Mouse (Mus musculus): ENCODE data around the gene Fzd4.

Fzd4 gene

DNA sequence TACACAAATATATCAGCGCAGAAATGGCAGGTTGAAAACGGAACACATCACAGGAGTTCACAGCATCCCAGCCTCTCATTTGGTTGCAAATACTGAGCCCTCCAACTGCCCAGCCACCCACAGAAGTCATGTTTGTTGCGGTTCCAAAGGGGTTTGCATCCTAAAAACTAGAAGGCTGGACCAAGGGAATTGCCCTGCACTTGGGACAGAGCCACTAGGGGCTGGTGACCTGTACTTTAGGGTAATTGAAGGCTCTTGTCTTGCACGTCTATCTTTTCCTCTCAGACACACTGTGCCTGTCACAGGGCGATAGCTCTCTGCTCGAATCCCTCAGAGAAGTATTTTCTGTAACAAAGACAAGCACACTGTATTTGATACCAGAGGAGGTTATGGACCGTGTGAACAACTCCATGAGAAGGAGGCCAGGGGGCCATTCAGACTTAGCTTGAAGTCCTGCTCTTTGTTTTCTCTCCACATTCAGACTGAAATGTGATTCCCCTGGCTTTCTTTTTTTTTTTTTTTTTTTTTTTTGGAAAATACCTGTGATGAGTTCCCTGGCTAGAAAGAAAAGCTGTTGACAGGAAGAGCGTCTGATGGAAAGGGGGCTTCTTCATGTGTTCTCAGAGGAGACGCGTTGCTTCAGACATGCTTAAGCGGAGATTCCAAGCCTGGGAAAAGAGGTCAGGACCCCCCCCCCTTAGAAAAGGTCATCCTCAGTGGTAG lies 2.9 kb upstream of the Fzd4 start:
- DNase-seq = no peak

DNA sequence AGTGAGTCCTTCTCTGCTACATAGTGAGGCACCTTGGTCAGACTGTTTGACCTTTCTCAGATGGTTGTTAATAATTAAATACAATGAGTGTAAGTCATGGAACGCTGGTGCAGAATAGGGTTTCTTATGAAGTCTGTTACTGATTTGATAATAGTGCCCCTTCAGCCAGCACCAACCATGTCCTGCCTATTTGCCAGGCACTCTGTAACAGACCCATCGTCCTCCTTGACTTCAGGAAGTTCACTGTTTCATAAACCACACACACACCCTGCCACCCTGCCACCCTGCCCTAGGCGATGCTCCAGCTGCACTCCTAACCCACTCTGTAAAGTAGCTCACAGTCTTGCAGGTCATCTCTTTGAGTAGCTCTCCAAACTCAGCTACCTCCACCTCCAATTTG lies 2.2 kb upstream of the Fzd4 start:
- no peak for DNase-seq

DNA sequence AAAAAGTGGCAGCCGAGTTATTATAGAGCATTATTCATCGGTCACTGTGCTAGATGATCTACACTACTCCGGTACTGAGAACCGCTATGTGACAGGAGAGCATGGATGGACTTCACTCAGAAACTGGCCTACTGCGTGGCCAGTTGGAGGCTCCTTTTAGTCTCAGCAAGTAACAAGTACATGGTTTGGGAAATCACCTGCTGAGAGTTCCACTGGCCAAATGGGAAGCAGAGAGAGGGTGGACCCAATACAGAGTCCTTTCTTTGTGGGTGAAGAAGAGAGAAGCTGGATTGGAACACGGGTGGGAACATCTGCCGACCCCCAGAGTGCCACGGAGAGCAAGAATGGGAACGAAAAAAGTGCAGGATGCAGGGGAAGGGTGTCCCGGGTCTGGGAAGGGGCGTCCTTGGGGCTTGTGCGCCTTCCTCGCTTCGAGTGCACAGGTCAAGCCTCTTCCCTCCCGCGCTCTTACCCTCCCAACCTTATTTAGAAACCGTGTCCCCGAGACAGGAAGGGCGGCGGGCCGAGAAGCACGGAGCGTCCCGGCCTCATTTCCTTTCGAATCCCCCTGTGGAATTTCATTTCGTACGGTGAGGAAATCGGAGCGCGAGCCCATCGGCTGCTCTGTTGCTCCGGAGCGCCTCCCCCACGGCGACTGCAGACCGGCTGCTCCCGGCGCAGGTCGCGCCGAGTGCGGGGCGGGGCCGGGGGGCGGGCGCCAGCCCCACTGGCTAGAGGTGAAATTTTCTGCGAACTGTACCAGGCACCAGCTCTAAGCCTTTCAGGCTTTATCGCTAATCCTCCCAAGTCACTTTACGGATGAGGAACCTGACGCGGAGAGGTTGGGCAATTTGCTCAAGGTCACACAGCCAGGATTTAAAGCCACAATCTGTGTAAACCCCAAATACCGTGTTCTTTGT lies 842 bp upstream of the Fzd4 start:
- DNase-seq = peak; percentile 78 to 85

DNA sequence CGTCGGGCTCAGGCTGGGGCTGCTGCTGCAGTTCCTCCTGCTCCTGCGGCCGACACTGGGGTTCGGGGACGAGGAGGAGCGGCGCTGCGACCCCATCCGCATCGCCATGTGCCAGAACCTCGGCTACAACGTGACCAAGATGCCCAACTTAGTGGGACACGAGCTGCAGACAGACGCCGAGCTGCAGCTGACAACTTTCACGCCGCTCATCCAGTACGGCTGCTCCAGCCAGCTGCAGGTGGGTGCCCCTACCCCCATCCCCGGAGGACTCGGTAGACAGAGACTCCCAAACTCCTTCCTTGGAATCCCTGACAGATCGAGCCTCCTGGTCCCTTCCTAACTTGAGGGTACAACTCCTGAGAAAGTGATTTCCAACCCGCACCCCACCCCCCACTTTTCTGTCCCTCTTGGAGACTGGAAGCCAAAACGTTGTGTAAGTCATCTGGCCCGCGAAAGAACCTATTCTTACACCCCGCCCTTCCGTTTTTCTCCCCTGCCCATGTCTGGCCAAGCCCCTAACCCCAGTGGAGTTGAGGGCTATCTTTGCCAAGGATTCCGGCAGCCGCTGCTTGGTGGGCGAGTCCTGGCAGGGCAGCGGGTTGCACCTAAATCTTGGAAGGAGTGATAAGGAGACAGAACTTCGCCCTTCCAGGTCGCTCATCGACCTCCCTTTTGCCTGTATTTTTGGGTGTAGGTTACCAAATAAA lies 732 bp downstream of the Fzd4 start:
- DNase-seq = no peak

DNA sequence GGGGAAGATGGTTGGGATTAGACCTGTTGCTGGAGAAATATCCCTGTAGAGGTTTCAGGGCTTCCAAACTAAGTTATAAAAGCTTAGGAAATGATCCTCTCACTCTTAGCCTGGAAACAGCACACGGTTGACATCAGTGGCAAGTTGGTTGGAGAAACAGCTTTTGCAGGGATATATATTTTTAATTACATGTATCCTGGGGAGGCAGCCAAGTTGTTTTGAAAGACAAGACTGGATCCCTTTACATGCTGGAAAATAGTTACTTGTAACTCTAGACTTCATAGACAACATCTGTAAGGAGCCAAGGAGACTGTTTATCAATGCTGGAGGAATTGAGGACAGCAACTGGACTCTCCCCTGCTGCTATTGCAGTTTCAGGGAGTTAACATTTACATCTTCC lies 1.9 kb downstream of the Fzd4 start:
- DNase-seq = no peak

DNA sequence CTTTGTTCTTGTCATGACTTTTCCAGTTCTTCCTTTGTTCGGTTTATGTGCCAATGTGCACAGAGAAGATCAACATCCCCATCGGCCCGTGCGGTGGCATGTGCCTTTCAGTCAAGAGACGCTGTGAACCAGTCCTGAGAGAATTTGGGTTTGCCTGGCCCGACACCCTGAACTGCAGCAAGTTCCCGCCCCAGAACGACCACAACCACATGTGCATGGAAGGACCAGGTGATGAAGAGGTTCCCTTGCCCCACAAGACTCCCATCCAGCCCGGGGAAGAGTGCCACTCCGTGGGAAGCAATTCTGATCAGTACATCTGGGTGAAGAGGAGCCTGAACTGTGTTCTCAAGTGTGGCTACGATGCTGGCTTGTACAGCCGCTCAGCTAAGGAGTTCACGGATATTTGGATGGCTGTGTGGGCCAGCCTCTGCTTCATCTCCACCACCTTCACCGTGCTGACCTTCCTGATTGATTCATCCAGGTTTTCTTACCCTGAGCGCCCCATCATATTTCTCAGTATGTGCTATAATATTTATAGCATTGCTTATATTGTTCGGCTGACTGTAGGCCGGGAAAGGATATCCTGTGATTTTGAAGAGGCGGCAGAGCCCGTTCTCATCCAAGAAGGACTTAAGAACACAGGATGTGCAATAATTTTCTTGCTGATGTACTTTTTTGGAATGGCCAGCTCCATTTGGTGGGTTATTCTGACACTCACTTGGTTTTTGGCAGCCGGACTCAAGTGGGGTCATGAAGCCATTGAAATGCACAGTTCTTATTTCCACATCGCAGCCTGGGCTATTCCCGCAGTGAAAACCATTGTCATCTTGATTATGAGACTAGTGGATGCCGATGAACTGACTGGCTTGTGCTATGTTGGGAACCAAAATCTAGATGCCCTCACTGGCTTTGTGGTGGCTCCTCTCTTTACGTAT lies 3.1 kb downstream of the Fzd4 start:
- DNase-seq = no peak

DNA sequence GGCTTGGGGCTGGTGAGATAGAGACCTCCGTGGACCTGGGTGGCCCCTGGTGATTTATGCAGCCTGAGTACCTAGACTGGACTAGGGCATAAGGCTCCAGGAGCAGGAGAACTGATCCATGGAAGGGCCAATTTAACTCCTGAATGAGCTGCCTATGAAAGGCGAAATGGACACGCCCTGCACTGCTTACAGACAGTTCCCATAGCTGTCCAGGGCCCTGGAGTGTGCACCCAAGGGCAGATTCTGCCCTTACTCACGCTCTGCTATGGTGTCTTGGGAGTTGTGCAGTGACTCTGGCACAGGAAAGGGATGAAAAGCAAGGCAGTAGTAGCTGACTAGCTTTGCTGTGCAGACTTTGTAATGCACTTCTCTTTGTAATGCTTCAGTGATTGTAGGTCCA lies 6.1 kb downstream of the Fzd4 start:
- no peak for DNase-seq

DNA sequence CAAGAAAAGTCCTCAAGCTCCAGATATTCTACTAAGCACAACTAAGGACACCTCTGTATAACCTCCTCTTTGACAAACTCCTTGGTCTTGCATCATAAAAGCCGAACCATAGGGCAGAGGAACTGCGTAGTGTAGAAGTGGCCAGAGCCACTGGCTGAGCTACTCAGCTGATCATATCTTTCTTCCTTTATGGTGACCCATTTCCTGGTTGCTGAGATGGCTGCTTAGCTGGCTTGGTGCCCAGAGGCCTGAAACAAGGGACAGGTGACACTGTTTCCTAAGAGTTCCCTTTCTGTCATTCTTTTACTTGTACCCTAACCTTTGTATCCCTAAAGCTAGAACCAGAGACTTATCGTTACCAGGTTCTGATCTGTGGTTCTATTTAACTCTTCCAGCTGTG lies 7.2 kb downstream of the Fzd4 start:
- DNase-seq = peak in 1 of 2 experiments; percentile 44

DNA sequence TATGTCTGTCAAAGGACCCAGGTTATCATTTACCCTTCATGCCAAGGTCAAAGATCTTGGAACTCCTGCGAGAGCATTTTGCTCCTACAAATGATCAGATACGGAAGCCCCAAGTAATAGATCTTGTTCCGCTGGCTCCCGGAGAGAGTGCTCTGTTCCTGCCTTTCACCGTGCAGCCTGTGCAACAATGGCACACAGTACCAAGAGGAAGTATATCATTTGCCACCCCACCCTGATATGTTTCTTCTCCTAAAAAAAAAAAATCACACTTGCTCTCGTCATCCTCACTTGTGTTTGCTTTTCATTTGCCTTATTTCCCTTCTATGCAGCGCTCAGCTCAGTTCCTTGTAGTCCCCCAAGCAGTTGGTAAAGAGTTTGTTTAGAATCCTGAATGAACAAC lies 7.9 kb downstream of the Fzd4 start:
- no peak for DNase-seq

DNA sequence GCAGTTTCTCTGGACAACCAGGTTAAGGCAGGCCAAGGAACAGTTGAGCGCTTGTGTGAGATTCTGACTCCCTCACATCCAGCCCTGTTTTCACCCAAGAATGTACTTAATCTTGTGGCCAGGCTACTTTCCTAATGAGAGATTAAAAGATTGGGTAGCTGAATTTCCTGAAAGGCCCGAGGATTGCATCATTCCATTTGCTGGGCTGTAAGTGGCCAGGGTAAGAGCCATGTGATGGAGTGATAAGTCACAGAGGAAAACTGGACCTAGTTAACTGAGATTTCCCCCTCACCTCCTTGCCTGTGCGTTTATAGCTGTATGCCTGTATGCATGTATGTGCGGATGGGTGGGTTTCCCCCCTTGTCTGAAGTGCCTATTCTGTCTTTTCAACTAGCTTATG lies 11.9 kb downstream of the Fzd4 start:
- DNase-seq = no peak

DNA sequence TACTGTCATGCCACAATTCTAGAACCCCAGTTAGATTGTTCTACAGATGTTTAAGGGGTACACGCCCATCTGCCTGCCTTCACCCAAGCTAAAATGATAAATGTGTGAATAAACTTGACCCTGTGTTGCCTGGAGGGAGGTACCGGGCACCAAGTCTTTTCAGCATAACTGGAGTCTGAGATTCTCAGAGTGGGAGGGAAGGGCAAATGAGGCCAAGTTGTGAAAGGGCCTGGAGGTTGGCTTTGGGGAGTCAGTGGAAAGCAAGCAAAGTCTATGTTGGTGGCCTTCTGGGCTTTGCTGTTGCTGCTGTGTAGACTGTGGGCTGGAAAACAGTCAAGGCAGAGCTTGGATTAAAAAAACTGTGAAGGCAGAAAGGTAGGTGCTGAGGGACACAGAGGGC lies 13.6 kb downstream of the Fzd4 start:
- DNase-seq = no peak

DNA sequence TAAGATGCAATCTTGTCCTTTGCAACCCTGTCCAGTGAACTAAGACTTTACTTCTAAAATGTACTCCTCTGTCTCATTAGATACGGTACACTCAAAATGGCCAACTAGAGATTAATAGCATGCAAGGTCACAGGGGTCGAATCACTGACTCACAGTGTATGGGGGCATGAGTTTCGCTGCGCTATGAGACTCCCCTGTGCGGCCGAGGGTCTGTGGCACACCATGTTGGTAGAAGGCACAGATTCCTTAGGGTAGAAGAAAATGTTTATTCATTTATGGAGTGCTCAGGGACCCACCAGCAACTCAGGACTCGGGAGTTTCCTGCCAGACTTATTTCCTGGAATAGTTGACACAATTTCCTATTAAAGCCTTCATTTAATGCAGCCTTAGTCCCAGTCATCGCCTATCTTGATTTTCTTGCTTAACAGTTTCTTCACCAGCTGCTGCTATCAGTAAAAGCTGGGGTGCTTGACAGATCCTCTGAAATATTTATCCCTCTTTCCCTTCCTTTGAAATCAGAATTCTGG lies 14.0 kb downstream of the Fzd4 start:
- no peak for DNase-seq

DNA sequence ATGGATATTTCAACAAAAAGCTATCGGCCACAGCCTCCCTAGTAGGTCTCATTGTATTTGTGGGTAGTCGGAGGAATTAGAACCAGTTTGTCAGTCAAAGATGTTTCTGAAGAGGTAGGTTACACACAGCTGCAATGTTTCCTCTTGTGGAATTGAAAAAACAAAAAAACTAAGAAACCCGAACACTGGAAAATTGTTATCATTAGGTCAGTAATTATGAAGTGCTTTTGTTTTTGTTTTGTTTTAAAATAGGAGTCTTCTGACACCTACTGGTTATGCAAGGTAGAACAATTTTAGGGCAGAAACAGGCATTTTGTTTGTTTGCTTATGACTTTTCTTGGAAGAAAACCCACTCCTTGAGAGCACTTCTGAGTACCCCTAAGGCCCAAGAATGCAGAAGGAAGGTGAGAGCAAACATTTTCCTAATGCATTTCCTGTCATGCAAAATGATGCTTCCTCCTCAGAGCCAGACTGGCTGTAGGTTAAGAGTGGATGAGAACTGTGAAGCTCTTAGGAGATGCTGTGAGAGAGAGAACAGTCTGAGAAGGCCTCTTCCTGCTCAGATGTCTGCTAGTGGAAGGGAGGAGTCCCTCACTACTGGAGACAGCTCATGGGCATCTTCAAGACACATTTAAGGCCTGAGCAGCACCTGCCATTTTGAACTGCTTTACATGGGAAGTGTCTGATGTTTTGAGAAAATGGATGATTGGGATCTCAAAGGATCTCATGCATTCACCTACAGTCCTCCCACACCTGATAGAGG lies 14.9 kb downstream of the Fzd4 start:
- DNase-seq = no peak

DNA sequence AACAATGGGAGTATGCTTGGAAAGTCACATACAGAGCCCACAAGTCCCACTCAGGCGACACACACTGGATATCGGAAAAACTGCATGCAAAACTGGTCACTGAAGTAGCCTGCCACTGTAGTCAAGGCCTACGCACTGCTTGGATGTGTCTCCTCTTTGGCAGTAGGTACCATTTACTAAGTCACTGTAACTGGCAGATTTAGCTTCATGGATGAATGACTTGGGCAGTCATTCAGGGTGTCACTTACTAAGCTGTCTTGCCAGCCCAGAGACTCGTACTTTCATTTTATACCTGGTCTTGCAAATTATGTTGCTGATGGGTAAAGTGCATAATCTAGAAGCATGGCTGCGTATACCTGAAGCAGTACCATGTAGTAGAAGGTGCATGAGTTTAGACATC lies 17.1 kb downstream of the Fzd4 start:
- no peak for DNase-seq

DNA sequence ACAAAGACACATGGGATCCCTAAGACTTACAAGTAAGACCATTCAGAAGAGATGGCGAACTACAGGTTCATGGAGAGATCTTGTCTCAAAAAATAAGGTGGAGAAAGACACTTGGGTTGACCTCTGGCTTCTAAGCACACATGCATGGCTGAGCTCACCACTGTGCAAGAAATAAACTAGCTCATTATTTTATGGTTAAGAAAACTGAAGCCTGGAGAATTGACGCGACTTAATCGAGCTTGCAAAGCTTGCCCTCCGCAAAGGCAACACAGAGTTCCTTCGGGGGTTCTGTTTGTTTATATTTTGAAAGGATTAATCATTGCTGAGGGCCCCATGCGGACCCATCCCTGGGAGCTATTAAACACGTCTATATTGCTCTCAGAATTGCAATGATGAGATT lies 18.5 kb downstream of the Fzd4 start:
- no peak for DNase-seq

DNA sequence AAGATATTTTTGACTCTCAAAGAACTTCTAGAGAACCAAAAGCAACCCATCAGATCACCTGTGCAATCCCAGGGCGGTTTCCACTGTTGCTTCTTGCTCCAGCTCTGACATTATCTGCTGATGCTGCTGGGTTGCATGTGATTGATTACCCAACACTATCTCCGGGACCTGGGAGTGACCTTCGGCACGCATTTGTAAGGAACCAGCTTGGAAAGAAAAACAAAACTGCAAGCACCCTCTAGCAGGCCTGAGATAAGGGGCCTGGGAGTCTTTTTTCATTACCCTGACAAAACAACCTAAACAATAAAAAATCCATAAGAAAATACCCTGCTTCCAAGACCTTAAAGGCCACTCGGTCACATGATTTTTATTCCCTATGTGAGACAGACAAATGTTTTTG lies 19.0 kb downstream of the Fzd4 start:
- no peak for DNase-seq

DNA sequence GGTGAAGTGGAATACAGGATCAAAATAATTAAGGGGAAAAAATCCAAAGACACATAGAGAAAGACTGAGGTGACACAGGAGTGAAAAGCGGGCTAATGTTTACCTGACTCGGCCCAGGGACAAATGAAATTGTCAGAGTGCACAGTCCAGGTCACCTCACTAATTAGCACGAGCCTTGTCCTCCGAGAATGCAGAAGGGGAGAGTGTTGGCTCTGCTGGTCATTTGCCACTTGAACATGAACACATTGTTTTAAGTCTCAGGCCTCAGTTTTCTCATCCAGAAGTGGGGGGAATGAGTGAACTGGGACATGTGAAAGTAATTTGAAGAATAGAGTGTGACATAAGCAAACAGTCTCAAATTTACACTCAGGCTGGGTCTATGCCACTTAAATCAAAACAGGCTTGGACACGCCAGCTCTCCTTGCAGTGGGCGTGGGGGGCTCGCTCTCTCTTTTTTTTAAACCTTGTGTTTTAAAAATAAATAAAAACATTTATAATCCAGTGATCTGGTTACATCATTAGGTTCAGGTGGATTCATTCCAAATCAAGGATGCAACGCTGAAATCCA lies 19.6 kb downstream of the Fzd4 start:
- DNase-seq = no peak

DNA sequence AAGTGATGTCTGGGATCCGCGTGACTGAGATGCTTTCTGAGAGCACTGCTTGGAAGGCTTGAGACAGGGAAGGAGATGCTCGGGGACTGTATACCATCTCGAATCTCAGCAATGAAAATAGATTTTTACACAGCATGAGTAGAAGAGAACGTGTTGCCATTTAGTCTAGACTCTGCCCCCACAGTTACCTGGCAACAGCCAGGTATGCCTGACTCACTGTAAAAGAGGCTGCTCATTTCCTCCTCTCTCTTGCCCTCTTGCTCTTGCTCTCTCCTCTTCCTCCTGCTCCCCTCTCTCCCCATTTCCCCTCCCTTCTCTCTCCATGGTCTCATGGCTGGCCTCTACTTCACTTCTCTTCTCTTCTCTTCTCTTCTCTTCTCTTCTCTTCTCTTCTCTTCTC lies 20.5 kb downstream of the Fzd4 start:
- DNase-seq = no peak

DNA sequence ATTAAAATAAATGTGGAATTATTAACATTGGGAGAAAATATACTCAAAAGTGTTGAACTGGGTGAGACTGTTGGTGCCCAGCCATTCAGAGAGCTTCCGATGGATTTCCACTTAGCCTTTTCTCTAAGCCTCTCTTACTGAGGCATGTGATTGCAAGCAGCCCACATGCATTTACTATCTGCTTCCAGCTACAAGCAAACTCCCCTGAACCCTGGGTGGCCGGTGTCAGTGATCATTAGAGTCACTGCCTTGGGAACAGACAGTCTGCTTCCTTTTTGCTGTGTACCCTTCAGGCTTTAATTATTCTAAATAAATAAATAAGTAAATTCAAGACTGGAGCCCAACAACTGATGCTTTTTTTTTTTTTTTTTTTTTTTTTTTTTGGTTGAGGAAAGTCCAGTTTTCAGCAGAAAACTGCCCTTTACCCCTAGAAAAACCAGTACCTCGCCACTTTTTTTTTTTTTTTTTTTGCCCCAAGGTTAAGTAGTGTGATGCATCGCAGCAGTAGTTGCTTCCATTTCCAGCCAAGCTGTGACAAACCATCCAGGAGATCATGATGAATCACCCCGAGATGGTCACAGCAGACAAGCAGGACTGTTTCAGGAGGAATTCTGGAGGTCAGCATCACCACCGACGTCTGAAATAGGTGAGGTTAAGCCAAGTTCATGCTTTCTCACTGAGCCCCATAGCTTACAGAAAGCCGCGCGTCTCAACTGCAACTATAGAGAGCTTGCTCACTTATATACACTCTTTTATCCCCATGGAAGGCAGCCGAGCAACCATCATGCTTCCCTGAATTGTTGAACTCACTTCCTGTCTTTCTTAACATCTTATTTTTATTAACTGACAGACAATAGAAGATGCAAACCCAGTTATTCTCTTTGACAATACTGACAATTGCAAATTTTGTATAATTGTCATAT lies 21.9 kb downstream of the Fzd4 start:
- DNase-seq = no peak

DNA sequence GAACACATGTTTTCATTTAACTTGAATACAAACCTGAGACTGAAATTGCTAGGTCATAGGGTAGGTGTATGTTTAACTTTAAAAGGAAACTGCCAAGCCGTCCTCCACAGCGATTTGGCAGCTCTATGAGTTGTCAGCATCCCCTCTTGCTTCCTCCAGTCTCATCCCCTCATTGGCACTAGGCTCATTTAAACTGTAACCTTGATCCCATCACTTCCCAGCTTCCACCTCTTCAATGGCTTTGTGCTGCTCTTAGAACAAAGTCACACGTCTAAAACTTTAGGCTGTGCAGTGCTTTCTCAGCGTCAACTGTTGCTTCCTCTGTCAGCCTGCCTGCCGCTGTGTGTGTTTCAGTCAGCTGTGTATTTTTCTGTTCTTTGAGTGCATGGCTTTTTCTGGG lies 22.9 kb downstream of the Fzd4 start:
- no peak for DNase-seq

Data from cerebellum, postnatal 25 days (tissue).